Mouse (Mus musculus): ENCODE measurements around the gene Higd1a. TPM values are rescaled to one million over a fixed set of nuclear protein-coding genes. Genes with fewer than 3 reads are reported as not detected.
A peak's percentile ranks its signal among the peaks of the same experiment; 100 is the strongest.

Higd1a gene
- total RNA-seq, 2 experiments from 2014 or later = 99.3 to 103 TPM

DNA sequence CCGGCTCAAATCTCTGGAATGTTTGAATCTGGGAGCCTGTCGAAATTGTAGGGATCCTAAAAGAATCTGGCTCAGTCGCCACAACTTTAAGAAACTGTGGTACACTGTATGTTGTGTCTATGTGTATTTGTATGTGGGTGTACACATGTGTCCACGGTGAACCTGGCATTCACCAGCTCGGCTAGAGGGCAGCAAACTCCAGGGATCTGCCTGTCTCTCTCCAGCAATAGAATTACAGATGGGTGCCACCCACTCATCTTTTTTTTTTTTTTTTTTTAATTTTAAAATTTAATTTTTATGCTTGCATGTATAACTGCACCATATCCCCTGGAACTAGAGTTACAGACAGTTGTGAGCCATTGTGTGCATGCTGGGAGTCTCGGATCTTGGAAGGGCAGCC, 23.1 kb upstream of the Higd1a start:
- peak in 1 of 2 experiments; percentile 45 for DNase-seq (ENCODE audit: low spot score in 2 of 2)

DNA sequence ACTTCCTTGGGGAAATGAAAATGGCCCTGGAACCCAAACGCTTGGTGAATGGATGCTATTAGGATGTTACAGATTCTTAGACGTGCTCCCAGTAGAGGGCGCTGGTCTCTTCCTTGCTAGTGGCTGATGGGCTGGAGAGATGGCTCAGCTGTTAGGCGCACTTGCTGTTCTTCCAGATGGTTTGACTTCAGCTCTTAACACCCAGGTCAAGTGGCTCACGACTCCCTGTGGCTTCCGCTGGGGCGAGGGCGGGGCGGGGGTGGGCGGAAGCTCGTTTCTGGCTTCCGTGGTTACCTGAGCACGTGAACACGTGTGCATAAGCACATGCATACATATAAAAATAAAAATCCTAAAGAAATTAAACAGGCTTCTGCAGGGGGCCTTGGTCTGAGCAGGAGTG, 22.7 kb upstream of the Higd1a start:
- DNase-seq (ENCODE audit: low spot score in 2 of 2) = peak; percentile 73 to 77

DNA sequence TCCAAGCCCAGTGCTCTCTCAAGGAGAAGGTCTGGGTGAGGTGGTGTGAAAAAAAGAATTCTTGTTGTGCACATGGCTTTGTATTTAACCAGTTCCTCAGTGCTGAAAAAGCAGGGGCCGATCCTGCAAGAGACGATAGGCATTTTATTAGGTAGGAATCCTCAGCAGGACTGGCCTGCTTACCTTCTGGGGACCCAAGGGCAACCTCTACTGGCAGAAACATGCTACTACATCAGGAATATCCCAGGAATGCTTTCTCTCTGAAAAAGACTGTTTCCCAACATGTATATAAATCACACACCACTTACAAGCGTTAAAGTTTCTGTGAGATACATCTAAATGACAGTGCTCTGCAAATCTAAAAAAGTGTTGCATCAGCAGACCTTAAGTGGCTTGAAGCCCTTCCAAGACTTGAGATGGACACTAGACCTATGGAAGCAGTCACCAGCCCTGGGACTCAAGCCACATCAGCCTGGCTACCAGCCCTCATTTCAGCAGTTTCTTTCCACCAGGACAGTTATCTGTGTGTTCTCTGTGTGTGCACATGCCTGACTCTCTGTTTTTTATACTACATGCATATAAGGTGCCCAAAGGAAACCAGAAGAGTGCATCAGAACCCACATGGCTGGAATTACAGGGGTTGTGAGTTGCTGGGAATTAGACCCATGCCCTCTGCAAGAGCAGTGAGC, 19.0 kb upstream of the Higd1a start:
- peak; percentile 64 to 77 for DNase-seq (ENCODE audit: low spot score in 2 of 2)

DNA sequence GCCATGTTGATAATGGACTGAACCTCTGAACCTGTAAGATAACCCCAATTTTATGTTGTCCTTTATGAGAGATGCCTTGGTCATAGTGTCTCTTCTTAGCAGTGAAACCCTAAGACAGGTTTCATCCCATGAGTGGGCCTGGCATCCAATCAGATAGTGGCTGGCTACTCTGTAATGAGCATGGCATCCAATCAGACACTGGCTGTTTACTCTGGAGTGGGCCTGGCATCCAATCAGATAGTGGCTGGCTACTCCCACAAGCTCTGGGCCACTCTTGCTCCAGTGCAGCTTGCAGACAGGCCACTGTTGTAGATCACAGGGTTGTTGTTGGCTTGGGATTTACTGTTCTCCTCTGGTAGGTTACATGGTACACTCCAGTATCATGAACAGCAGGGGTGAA, 15.4 kb upstream of the Higd1a start:
- no peak for DNase-seq (ENCODE audit: low spot score in 2 of 2)

DNA sequence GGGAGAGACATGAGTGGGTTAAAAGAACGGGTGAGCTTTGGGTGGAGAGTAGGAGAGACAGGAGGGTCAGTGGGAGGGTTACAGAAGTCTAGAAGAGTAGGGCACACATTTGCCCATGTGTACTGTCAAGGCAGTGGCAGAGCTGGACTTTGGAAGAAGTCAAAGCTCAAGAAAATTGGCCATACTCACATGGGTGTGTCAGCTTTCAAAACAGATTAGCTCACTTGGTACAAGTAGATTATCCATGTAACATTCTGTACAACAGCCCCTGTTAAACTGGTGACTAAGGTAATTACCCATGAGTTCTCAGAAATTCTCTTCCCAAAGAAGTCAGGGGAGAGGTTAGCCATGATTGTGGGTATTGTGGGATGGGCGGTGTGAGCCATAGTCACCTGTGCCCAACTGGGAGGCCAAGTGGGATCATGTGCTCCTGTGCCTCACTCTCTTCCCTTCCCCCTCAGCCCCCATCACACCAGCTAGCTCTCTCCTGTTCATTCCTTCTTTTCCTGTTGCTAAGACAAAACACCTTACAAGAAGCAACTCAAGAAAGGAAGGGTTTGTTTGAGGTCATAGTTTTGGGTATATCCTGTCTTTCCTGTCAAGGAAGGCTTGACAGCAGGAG, 14.0 kb upstream of the Higd1a start:
- DNase-seq (ENCODE audit: low spot score in 2 of 2) = no peak

DNA sequence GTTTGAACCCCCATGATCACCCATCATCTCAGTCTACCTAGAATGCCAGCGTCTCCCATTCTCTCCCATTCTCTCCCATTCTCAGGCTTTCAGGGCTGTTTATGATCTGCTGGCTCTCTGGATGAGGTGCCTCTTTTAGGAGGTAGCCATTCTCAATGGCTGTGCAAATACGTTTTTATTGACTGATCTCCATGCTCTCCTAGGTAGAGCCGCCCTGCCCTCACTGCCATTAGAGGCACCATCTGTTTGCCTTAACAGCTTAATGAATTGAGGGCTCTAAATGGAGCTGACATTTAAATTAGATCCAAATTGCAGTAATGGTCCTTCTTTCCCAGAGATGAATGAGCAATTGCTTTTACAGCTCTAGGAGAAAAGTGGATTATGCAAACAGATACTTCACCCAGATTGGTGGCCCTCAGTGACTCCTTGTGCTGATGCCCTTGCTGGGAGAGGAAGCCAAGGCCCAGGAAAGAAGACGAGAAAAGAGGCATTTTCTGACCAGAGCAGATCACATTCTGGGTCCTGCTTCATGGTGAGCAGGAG, 11.9 kb upstream of the Higd1a start:
- DNase-seq (ENCODE audit: low spot score in 2 of 2) = no peak

DNA sequence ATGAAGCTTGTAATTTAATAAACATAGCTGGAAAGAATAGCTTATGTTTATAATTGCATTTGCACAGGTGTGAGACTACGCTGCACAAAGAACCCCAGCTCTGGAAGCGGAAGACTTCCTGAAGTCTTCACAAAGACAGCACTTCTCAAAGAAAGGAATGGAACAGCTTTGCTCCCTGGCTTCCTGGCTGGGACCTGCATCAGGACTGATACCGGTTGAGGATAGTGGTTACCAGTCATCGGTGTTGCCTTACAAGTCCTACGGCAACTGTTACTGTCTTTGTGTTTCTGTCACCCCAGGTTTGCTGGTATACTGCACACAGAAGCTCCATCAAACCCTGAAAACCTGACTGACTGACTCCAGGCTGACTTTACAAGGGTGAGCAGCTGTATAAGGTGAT, 11.3 kb upstream of the Higd1a start:
- DNase-seq (ENCODE audit: low spot score in 2 of 2) = no peak

DNA sequence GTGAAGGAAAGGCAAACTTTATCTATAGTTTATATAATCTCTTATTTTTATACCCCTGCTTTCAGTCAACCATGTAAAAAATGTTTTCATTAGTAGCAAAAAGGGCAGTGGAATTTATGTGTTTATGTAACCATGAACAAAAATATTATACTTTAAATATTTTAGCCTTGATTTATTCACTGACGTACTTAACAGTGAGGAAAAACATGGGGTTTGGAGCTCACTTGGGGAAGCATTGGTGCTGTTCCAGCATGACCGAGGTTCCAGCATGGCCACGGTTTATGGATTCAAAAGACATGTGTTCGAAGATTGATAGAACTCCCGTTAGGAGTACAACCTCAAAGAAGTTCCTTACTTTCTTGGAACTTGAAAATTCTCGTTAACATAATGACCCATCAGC, 10.1 kb upstream of the Higd1a start:
- DNase-seq (ENCODE audit: low spot score in 2 of 2) = no peak

DNA sequence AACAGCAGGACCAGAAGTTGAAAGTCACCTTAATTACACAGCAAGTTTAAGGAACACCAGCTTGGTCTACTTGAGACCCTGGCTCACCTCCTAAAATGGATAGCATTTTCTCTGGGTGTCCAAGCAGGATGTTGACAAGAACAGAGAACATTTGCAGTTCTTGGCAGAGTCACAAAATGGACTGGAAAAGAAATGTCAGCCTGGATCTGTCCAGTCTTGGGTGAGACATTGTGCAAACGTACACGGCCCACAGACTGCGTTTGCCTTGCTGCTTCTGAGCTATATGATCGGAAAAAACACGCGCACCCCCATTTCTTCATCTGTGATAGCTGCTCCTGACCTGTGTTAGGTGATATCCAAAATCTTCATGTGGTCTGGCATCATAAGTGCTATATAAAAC, 9.5 kb upstream of the Higd1a start:
- no peak for DNase-seq (ENCODE audit: low spot score in 2 of 2)

DNA sequence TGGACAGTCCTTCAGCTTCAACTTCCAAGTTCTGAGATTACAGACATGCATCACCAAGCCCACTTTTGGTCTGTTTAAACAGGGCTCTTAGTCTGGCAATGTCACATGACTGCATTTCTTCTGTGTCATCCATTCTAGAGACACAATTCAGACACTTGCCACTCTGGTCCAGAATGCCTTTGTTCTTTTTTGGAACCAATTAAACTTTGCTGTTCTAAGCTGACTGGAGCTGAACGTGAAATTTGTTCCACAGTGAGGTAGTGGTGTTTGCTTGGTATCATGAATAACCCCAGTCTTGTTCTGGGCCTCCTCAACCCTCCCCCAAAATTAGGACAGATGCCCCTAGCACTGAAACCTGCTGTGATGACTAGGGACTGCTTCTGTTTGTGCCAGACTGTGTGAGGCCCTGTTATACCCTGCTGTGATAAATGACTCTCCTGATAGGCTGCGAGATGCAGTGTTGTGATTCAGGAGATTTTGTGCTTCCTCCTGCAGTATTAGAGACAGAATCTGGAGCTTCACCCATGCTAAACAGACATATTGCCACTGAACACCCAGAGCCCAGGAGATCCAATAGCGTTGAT, 7.4 kb upstream of the Higd1a start:
- no peak for DNase-seq (ENCODE audit: low spot score in 2 of 2)

DNA sequence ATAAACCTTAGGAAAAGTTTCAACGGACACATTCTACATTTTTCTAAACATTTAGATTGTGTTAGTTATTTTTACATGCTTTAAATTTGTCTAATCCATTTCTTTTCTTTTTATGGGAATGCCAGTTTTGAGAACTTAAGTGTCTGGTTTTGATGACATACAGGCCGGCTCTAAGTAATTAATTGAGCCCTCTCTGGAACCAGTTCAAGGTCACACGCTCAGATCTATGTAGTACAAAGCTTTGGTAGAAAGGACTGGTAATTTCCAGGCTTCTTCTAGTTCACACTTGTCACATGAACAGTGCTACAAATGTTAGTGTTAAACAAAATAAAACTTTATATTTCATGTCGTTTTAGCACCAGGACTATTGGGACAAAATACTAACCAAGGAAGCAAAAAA, 6.7 kb upstream of the Higd1a start:
- no peak for DNase-seq (ENCODE audit: low spot score in 2 of 2)

DNA sequence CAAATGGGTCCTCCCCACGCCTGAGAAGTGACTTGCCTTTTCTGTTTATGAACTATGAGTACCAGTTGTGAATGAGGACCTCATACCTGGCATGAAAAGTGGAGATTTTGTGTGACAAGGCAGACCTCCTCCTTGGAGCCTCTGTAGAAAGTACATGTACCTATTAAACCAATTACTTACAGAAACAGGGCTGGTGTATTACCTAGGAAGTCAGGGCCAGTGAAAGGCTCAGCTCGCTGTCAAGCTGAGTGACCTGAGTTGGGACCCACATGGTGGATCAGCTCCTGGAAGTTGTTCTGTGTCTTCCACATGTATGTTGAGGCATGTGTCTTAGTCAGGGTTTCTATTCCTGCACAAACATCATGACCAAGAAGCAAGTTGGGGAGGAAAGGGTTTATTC, 2.8 kb upstream of the Higd1a start:
- no peak for DNase-seq (ENCODE audit: low spot score in 2 of 2)

DNA sequence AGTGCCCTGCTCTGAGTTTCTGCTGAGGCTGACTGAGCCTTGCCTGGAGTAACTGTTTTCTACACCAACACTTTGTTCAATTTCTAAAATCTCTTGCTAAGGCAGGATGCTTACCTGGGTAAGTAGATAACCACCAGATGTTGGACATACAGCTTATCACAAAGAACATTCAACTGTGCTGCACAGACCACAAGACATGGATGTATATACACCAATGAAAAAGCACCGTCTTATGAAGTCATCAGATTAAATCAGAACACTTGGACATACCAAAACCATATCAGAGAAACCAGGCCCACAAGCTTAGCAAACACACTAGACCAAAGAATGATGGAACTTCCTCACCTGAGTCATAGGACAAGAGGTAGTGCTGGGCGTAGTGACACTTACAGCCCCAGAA, 1.2 kb upstream of the Higd1a start:
- no peak for DNase-seq (ENCODE audit: low spot score in 2 of 2)

DNA sequence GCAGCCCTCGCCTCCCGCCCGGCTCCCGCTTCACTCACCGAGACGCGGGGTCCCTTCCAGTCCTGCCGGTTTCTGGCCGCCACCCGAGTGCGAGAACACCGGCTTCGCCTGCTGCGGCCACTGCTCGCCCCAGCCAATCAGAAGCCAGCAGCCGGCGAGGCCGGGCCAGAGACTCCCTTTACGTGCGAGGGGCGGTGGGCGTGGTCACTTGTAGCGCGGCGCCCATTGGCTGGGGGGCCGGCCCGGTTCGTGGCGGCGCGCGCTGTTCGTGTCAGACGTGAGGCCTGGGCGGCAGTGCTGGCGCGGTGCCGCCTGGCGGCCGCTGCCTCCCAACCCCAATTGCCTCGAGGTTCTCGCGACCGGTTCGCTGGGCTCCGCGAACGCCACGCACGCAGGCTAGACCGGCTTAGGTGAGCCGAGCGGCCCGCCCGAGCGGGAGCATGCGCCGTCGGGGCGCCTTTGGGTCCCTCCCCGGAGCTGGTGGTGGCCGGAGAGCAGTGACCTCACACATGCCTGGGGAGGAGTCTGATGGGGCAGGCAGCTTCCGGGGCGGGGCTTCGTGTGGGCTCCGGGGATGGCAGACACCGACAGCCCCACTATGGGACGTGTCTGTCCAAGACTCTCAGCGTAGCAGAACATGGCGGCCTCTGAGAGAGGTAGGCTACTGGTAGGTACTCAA, 549 bp downstream of the Higd1a start:
- DNase-seq (ENCODE audit: low spot score in 2 of 2) = peak; percentile 97 to 99

DNA sequence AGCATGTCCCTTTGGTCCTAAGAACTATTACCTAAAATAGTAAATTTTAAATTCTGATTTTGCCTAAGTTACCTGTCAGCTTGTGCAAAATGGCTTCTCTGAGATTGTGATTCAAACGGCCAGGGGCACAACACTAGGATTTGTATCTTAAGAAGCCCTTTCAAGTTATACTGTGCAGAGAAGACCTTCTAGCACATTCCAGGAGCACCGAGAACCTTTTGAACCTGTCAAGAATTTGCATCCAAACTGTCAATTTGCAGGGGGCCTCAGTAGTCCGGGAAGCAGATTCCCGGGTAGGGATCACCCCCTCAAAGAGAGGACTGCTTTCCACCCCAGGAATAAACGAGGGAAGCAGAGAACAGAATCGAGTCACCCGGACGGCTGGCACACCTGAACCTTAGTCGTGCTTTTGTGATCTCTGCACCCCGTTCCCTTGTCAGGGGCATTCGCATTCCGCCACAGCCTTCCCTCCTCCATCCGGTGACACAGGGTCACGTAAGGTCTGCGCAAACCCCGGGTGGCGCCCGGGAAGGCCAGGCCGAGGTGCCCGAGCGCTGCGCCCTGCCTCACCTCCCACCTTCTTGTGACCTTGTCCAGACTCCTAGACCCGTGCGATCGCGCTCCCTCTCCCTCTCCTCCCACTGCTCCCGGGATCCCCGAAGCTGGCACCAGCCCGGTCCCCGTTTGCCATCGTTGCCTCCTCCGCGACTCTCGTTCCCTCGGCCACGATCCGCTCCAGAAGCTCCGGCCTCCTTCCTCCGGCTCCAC, 1.3 kb downstream of the Higd1a start:
- no peak for DNase-seq (ENCODE audit: low spot score in 2 of 2)

DNA sequence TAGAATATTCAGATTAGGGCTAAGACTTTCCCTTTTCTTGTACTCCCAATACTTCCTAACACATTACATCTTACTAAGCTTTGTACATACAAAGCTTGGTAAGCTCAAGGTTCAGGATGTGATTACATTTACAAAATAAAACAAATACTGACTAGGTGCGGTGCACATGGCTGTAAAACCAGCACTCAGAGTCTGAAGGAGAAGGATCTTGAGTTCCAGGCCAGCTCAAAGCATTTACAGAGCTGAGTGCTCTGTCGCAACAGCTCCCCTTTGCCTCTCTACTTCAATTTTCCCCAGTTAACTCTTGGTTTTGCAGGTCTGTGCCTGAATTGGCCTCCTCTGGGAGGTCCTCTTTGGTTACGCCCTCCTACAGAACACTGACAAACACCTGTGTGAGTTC, 3.9 kb downstream of the Higd1a start:
- no peak for DNase-seq (ENCODE audit: low spot score in 2 of 2)

DNA sequence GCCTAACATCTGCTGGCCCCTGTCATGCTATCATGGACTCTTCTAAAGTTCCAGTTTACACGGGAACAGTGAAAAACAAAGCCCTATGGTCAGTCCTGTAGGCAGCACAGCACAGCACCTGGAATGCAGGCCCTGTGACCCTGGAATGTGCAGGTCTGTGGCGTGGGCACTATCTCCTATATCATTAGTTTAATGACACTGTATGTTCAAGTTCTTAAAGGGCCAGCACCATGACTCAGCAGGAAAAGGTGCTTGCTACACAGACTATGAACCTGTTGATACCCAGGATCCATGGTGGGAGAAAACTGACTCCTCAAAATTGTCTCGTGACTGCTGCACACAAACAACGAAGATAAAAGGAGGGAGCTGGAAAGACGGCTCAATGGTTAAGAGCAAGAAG, 10.3 kb downstream of the Higd1a start:
- no peak for DNase-seq (ENCODE audit: low spot score in 2 of 2)

DNA sequence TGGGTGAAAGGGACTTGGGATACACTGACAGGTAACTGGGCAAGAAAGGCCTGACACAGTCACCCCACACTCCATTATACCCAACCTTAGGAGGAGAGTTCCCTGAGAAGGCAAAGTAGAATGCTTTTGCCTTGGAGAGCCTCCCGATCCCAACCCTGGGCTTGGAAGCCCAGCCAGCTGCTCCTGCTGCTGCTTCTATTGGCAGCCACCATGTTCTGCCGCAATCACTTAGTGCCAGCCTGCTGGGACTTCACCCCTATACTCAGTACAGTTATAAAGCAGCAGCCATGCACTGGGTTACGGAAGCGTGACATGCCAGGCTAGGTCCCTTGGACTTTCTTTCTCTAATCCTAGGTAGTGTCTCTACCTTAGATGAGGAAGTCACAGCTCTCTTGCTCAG, 11.0 kb downstream of the Higd1a start:
- no peak for DNase-seq (ENCODE audit: low spot score in 2 of 2)

DNA sequence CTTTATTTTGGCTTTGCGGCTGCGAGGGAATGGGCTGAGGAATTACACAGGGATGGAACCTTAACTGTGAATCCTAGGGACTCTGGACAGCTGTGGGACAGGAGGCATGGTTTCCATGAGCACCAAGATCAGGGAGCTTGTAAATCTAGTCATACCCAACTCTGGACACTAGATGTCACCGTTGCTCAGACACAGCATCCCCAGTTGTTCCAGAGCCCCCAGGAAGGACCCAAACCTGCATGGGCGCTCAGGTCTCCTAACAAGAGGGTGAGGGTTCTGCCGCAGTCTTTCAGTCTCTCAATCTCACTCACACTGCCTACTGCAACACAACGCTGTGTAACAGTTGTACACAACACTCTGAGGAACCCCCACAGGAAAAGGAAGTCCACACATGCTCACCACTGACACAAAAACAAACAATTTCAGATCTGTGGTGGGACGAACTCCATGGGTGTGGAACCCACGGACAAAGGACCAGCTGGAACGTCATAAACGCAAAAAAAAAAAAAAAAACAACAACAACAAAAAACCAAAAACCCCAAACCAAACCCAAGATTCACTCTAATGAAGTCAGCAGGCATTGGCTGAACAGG, 11.5 kb downstream of the Higd1a start:
- peak in 1 of 2 experiments; percentile 54 for DNase-seq (ENCODE audit: low spot score in 2 of 2)

DNA sequence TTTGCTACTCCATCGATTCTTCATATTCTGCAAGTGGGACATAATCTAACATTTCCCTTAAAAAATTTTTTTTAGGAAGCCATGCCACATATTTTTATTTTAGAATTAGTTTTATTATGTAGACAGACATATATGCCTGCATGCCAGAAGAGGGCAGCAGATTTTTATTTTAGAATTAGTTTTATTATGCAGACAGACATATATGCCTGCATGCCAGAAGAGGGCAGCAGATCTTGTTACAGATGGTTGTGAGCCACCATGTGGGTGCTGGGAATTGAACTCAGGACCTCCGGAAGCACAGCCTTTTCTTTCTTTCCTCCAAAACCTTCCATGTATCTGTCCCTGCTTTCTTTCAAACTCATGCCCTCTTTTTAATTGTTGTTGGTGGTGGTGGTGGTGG, 15.2 kb downstream of the Higd1a start:
- no peak for DNase-seq (ENCODE audit: low spot score in 2 of 2)

DNA sequence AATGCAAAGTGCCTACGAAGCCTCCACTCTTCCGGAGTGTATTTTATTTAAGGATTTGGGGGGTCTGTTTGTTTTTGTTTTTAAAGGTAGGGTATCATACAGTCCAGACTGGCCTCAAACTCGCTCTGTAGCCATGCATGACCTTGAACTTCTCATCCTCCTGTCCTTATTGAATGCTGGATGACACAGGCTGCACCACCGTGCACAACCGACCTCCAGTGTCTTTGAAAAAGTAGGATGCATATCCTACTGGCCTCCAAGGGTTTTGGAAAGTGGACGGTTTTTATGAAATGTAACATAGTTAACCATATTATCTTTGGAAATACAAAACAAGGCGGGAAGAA, 18.6 kb downstream of the Higd1a start:
- no peak for DNase-seq (ENCODE audit: low spot score in 2 of 2)

Measured in layer of hippocampus, postnatal 10 days (tissue).